25 mouse cellular contexts compared by ENCODE assay signal in the genomic region with DNA sequence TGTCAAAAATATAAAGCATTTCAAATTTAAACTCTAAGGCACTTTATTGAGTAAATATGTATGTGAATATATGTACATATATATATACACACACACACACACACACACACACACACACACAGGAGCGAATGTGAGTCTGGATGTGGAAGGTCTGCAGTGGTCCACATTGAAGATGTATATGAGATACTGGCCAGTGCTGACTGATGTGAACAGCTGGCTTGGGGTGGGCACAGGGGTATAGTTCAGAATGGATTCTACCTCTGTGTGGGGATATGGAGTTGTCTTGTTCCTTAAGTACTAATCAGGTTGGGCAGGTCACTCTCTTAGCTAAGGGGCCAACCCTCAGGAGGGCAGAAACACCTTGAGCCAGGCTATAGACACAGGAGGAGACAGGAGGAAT.
DNase-seq lines count a peak whose midpoint lies in the region; ATAC-seq lines count a peak whose summit lies in the region.
"Had no signal": no experiment of that assay in that cellular context is flagged by ENCODE, and none has a peak within 500 bp of the region (broad histone marks: within the 10 kb centered on the region; RNA-seq: fewer than 3 reads in every experiment).

No protein-coding gene starts in this region.

- H3K4me1 ChIP-seq in forebrain, embryonic 15.5 days = no peaks in the 10 kb centered on the region
- H3K4me1 ChIP-seq in forebrain, embryonic 12.5 days = no peaks in the 10 kb centered on the region
- H3K4me1 ChIP-seq in hindbrain, embryonic 15.5 days (replicated peaks) = no peaks in the 10 kb centered on the region
- H3K4me1 ChIP-seq in hindbrain, embryonic 14.5 days (replicated peaks; ENCODE audit: control insufficient read depth, insufficient read depth, low read length) = no peaks in the 10 kb centered on the region
- H3K4me1 ChIP-seq in midbrain, embryonic 15.5 days = no peaks in the 10 kb centered on the region
- H3K4me1 ChIP-seq in midbrain, embryonic 16.5 days (ENCODE audit: control insufficient read depth, insufficient read depth, low read length) = no peaks in the 10 kb centered on the region
- H3K4me1 ChIP-seq: forebrain, embryonic 10.5 days; heart, embryonic 10.5 days; heart, embryonic 13.5 days; hindbrain, embryonic 13.5 days; intestine, embryonic 15.5 days had no signal

- WGBS in forebrain, embryonic 15.5 days = 94% methylated on average over 1 of the region's 1 CpGs
- WGBS in forebrain, embryonic 12.5 days = 88% methylated on average over 1 of the region's 1 CpGs
- 90% methylated on average over 1 of the region's 1 CpGs for WGBS in hindbrain, embryonic 15.5 days
- WGBS in hindbrain, embryonic 14.5 days = 94% methylated on average over 1 of the region's 1 CpGs
- 100% methylated on average over 1 of the region's 1 CpGs for WGBS in midbrain, embryonic 15.5 days
- 100% methylated on average over 1 of the region's 1 CpGs for WGBS in midbrain, embryonic 16.5 days

- no peak overlapping the region for H3K9ac ChIP-seq in forebrain, embryonic 15.5 days (replicated peaks)
- H3K9ac ChIP-seq in forebrain, embryonic 12.5 days = no peak overlapping the region
- H3K9ac ChIP-seq in hindbrain, embryonic 15.5 days = no peak overlapping the region
- no peak overlapping the region for H3K9ac ChIP-seq in hindbrain, embryonic 14.5 days
- no peak overlapping the region for H3K9ac ChIP-seq in midbrain, embryonic 15.5 days
- no peak overlapping the region for H3K9ac ChIP-seq in midbrain, embryonic 16.5 days (ENCODE audit: low read depth, low read length)
- H3K9ac ChIP-seq: forebrain, postnatal 0 days; heart, embryonic 13.5 days; hindbrain, embryonic 13.5 days; intestine, embryonic 15.5 days had no signal

- no peak for DNase-seq in hindbrain, embryonic 14.5 days (ENCODE audit: low spot score)
- DNase-seq: adrenal gland, postnatal 10 days; adrenal gland, postnatal 36 days; B cell, adult 2 months; cerebellum, adult 18-20 months; cerebellum, adult 9-10 months; cerebellum, postnatal 14 days; forebrain, postnatal 0 days; gastrocnemius, postnatal 25 days; heart, adult 2 months; heart, postnatal 14 days had no signal

- no peaks in the 10 kb centered on the region for H3K9me3 ChIP-seq in forebrain, embryonic 15.5 days
- no peaks in the 10 kb centered on the region; the same call in 1 of the 2 replicates for H3K9me3 ChIP-seq in forebrain, embryonic 12.5 days
- no peaks in the 10 kb centered on the region for H3K9me3 ChIP-seq in hindbrain, embryonic 15.5 days
- H3K9me3 ChIP-seq in hindbrain, embryonic 14.5 days (ENCODE audit: control insufficient read depth, low read length) = no peaks in the 10 kb centered on the region
- H3K9me3 ChIP-seq in midbrain, embryonic 15.5 days = no peaks in the 10 kb centered on the region
- H3K9me3 ChIP-seq in midbrain, embryonic 16.5 days (replicated peaks; ENCODE audit: control insufficient read depth, low read length, poor library complexity, severe bottlenecking) = no peaks in the 10 kb centered on the region
- H3K9me3 ChIP-seq: G1E; heart, embryonic 10.5 days; heart, embryonic 13.5 days; hindbrain, embryonic 13.5 days; intestine, embryonic 15.5 days had no signal

- ATAC-seq in forebrain, embryonic 15.5 days (replicated peaks) = 0 out of 2 replicates have a peak, but pooled peaks have one; percentile 48
- ATAC-seq in forebrain, embryonic 12.5 days (ENCODE audit: low FRiP score) = no peak
- 0 out of 2 replicates have a peak, but pooled peaks have one; percentile 33 for ATAC-seq in hindbrain, embryonic 15.5 days (ENCODE audit: low FRiP score, low read depth)
- ATAC-seq in hindbrain, embryonic 14.5 days (ENCODE audit: low FRiP score) = no peak
- 0 out of 2 replicates have a peak, but pooled peaks have one; percentile 57 for ATAC-seq in midbrain, embryonic 15.5 days (replicated peaks)
- ATAC-seq in midbrain, embryonic 16.5 days = no peak
- ATAC-seq in frontal cortex, adult (ENCODE audit: low TSS enrichment) = no peak
- ATAC-seq: forebrain, postnatal 0 days; intestine, embryonic 15.5 days; Patski had no signal

- no peak overlapping the region for H3K27ac ChIP-seq in forebrain, embryonic 15.5 days (replicated peaks)
- H3K27ac ChIP-seq in forebrain, embryonic 12.5 days = no peak overlapping the region
- H3K27ac ChIP-seq in hindbrain, embryonic 15.5 days (replicated peaks) = no peak overlapping the region
- H3K27ac ChIP-seq in hindbrain, embryonic 14.5 days = no peak overlapping the region
- H3K27ac ChIP-seq in midbrain, embryonic 15.5 days = no peak overlapping the region
- H3K27ac ChIP-seq in midbrain, embryonic 16.5 days (ENCODE audit: low read length) = no peak overlapping the region
- H3K27ac ChIP-seq: forebrain, embryonic 10.5 days; heart, adult 2 months; heart, embryonic 10.5 days; heart, embryonic 13.5 days; hindbrain, embryonic 13.5 days; intestine, embryonic 15.5 days had no signal

- no peak overlapping the region for H3K4me3 ChIP-seq in forebrain, embryonic 15.5 days
- no peak overlapping the region for H3K4me3 ChIP-seq in forebrain, embryonic 12.5 days (replicated peaks)
- no peak overlapping the region for H3K4me3 ChIP-seq in hindbrain, embryonic 15.5 days
- no peak overlapping the region for H3K4me3 ChIP-seq in hindbrain, embryonic 14.5 days (replicated peaks; ENCODE audit: low read length)
- no peak overlapping the region for H3K4me3 ChIP-seq in midbrain, embryonic 15.5 days
- H3K4me3 ChIP-seq in midbrain, embryonic 16.5 days (ENCODE audit: low read depth, low read length) = no peak overlapping the region
- H3K4me3 ChIP-seq: forebrain, embryonic 10.5 days; heart, adult 2 months; heart, embryonic 10.5 days; heart, embryonic 13.5 days; hindbrain, embryonic 13.5 days; intestine, embryonic 15.5 days had no signal

- H3K27me3 ChIP-seq in forebrain, embryonic 15.5 days = no peaks in the 10 kb centered on the region
- no peaks in the 10 kb centered on the region for H3K27me3 ChIP-seq in forebrain, embryonic 12.5 days
- no peaks in the 10 kb centered on the region for H3K27me3 ChIP-seq in hindbrain, embryonic 15.5 days
- H3K27me3 ChIP-seq in hindbrain, embryonic 14.5 days (ENCODE audit: control insufficient read depth, insufficient read depth, low read length) = no peaks in the 10 kb centered on the region
- H3K27me3 ChIP-seq in midbrain, embryonic 15.5 days (replicated peaks) = no peaks in the 10 kb centered on the region
- no peaks in the 10 kb centered on the region for H3K27me3 ChIP-seq in midbrain, embryonic 16.5 days (ENCODE audit: control insufficient read depth, insufficient read depth, low read depth, low read length)
- H3K27me3 ChIP-seq: CH12.LX; heart, embryonic 13.5 days; hindbrain, embryonic 13.5 days; intestine, embryonic 15.5 days; Patski had no signal

- no peaks in the 10 kb centered on the region for H3K36me3 ChIP-seq in forebrain, embryonic 15.5 days
- no peaks in the 10 kb centered on the region for H3K36me3 ChIP-seq in forebrain, embryonic 12.5 days (replicated peaks)
- no peaks in the 10 kb centered on the region for H3K36me3 ChIP-seq in hindbrain, embryonic 15.5 days
- no peaks in the 10 kb centered on the region for H3K36me3 ChIP-seq in hindbrain, embryonic 14.5 days (replicated peaks; ENCODE audit: control insufficient read depth, insufficient read depth)
- no peaks in the 10 kb centered on the region for H3K36me3 ChIP-seq in midbrain, embryonic 15.5 days (replicated peaks)
- H3K36me3 ChIP-seq in midbrain, embryonic 16.5 days (ENCODE audit: control insufficient read depth, insufficient read depth, low read length) = no peaks in the 10 kb centered on the region
- H3K36me3 ChIP-seq: G1E; heart, embryonic 10.5 days; heart, embryonic 13.5 days; intestine, embryonic 15.5 days had no signal

- H3K4me2 ChIP-seq in forebrain, embryonic 15.5 days (replicated peaks) = no peak overlapping the region
- H3K4me2 ChIP-seq in forebrain, embryonic 12.5 days = no peak overlapping the region
- H3K4me2 ChIP-seq in hindbrain, embryonic 15.5 days = no peak overlapping the region
- no peak overlapping the region for H3K4me2 ChIP-seq in hindbrain, embryonic 14.5 days (replicated peaks)
- no peak overlapping the region for H3K4me2 ChIP-seq in midbrain, embryonic 15.5 days
- H3K4me2 ChIP-seq in midbrain, embryonic 16.5 days (ENCODE audit: low read length) = no peak overlapping the region
- H3K4me2 ChIP-seq: heart, embryonic 13.5 days; hindbrain, embryonic 13.5 days; intestine, embryonic 15.5 days had no signal

Comparison
In these comparisons a context has a peak if more than half of its experiments do, and no peak if none do; other contexts are left out.
1. ATAC-seq: peak in forebrain, embryonic 15.5 days (single experiment), hindbrain, embryonic 15.5 days (single experiment) and midbrain, embryonic 15.5 days (single experiment); none in forebrain, embryonic 12.5 days (single experiment), hindbrain, embryonic 14.5 days (single experiment), midbrain, embryonic 16.5 days (single experiment) and frontal cortex, adult (single experiment).